Mouse (Mus musculus): Measurements from ENCODE around the gene Zswim9.
"Not testable (repeated sequence)": the region's sequence is repeated elsewhere in the genome, so short reads cannot be mapped to it uniquely, and the experiment has no call there.

The Zswim9 gene

DNA sequence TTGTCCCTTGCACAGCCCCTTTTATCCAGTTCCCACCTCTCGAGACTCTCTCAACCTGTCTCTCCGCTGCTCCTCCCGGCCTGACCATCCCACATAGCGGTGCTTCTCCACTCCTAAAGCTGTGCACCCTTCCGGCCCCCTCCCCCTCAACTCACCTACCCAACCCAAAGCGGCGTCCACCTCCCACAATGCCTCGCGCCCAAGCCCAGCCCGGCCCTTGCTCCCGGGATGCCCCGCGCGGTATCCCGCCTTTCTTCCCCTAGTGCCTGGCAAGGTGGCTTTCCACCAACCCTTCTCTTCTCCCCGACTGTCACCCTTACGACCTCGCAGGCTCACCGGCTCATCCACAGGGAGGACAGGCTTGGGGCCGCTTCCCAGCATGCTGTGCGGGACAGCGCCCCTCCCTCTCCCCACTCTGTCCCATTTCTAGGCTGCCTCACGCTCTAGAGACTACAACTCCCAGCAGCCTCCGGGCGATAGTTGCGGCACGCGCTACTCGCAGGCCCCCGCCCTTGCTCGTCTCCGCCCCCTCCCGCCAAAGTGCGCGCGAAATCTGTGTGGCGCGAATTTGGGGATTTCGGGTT, at the start of gene Zswim9:
Zswim9 (minus strand) TSS at position 414 of the 584 bp plus-strand sequence.
- peak; percentile 93 to 95 for DNase-seq (ENCODE audit: low spot score in 2 of 2)

DNA sequence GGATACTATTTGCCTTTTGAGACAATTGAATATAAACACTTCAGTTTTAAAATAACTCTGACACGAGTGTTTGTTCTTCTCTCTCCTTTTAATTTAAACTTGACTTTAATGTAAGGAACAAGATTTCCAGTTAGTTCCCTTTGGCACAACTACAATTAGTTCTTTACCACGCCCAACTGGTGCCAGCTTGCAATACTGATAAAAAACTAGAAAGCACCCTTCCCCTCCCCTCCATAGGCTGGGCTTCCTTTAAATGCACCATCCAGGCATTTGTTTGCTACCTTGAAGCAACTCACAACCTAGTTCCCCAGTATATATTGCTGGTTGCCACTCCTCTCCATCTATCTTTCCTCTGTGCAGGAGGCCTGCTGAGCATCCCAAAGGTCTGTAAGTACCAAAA, 45.8 kb upstream of the Zswim9 start, which contains the start of gene Pla2g4c:
Pla2g4c (plus strand) TSS at position 340 of the 400 bp plus-strand sequence.
- DNase-seq (ENCODE audit: low spot score in 2 of 2) = no peak

DNA sequence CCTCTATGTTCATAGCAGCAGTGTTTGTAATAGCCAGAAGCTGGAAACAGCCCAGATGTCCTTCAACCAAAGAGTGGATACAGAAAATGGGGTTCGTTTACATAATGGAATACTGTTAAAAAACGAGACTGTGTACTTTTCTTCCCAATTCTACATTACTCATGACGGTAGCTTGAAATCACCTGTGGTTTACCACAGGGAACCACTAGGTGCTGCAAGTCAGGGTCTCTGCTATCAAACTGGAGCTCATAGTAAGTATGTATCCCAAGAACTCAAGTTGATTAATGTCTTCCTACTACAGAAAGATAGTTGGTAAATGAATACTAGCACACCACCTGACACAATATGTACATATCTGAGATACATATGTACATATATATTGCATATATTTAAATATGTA, 42.9 kb upstream of the Zswim9 start:
- DNase-seq (ENCODE audit: low spot score in 2 of 2) = no peak

- DNase-seq (ENCODE audit: low spot score in 2 of 2) = no peak
Measured at GRCm38 (mm10) chr7:13314095-13314597, 35.6 kb upstream of the Zswim9 start.

- no peak for DNase-seq (ENCODE audit: low spot score in 2 of 2)
Measured at GRCm38 (mm10) chr7:13311401-13311800, 32.9 kb upstream of the Zswim9 start.

- no peak for DNase-seq (ENCODE audit: low spot score in 2 of 2)
Measured at GRCm38 (mm10) chr7:13310493-13311199, 32.1 kb upstream of the Zswim9 start.

DNA sequence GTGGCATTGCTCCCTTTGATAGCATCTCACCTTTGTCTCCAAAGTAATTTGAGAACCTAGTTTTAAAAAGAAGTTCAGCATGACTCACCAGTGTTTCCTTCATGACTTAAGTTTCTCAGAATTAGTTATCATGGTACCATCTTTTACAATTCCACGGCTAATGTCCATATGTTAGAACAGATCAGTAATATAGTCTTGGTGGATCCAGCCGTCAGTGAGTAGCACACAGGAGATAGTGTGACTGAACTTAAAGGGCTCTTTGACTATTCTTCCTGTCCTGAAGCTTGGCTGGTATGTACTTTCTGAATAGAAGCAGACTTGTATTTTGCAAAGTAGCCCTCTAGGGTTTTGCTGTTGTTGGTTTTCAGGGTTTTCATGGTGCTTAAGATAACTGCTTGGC, 30.9 kb upstream of the Zswim9 start:
- no peak for DNase-seq (ENCODE audit: low spot score in 2 of 2)

- DNase-seq (ENCODE audit: low spot score in 2 of 2) = no peak
Measured at GRCm38 (mm10) chr7:13303372-13303771, 24.9 kb upstream of the Zswim9 start.

DNA sequence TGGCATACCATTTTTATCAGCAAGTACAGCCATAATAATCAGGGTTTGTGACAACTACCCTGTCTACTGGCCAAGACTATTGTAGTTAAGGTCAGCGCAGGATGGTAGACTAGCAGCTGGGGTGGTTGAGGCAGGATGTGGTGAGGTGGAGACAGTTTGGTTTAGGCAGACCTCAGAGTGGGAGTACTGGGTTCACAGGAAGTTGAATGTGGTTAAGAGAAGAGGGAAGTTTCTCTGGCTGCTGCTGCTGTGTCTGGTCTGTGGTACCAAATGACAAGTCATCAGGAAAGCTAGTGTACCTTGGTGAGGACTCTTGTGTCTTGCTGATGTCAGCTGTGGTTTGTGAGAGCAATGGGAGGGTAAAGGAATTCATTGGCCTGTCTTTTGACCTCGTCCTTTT, 24.3 kb upstream of the Zswim9 start:
- DNase-seq (ENCODE audit: low spot score in 2 of 2) = no peak

DNA sequence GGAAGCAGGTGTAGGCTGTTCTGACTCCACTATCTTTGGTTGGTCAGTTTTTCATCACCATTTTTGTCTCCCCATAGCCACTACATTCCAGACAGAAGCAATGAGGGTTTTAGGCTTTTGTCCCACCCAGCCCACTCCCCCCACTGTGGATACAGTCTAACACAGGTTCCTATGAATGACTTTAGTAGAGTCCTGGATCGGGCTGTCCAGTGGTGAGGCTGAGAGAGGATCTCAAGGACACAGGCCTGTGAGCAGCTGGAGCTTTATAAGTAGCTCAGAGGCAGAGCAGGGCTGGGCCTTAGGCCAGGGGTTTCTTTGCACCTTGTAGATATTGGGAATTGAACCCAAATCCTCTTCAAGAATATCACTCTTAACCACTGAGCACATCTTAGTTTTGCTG, 23.1 kb upstream of the Zswim9 start:
- no peak for DNase-seq (ENCODE audit: low spot score in 2 of 2)

DNA sequence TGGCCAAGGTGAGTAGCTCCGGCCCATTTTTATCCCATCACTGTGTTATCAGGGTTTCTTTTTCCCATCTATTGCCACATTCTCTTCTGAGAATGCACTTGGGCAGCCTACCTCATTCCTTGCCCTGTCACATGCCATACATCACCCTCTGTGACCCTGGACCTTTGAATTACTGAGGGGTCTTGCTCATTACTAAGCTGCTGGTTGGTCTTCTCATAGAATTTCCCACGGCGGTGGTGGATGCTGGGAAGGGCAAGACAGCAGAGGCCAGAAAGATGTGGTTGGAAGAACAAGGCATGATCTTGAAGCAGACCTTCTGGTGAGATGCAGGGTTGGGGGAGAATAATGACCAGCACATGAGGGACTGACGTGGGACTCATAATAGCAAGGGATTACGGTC, 20.3 kb upstream of the Zswim9 start:
- DNase-seq (ENCODE audit: low spot score in 2 of 2) = no peak

GRCm38 (mm10) chr7:13297636-13298035, 19.1 kb upstream of the Zswim9 start:
- DNase-seq (ENCODE audit: low spot score in 2 of 2) = no peak

- DNase-seq (ENCODE audit: low spot score in 2 of 2) = no peak
Measured at GRCm38 (mm10) chr7:13295256-13295655, 16.7 kb upstream of the Zswim9 start.

- DNase-seq (ENCODE audit: low spot score in 2 of 2) = no peak
Measured at GRCm38 (mm10) chr7:13293878-13294855, 15.6 kb upstream of the Zswim9 start.

- DNase-seq (ENCODE audit: low spot score in 2 of 2) = no peak
Measured at GRCm38 (mm10) chr7:13291370-13291769, 12.8 kb upstream of the Zswim9 start.

DNA sequence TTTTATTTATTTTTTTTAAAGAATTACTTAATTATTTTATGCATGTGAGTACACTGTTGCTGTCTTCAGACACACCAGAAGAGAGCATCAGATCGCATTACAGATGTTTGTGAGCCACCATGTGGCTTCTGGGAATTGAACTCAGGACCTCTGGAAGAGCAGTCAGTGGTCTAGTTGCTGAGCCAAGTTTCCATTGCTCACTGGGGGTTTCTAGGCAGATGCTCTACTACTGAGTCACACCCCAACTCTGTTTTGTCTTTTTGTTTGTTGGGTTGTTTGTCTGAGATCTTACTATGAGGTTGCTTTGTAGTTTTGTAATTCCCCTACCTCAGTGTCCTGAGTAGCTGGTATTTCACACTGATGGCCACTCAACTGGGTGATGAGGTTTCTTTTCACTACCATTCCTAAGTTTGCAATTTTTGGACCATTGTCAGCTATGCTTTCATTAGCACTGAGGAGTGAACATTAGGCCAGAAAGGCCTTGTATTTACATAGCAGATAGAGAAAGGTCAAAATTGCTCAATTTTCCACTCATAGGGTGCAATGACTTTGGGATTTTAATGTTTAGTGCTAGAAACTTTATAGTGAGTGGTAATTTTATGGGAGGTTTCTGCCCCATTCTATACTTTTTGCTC, 11.6 kb upstream of the Zswim9 start:
- DNase-seq (ENCODE audit: low spot score in 2 of 2) = no peak

DNA sequence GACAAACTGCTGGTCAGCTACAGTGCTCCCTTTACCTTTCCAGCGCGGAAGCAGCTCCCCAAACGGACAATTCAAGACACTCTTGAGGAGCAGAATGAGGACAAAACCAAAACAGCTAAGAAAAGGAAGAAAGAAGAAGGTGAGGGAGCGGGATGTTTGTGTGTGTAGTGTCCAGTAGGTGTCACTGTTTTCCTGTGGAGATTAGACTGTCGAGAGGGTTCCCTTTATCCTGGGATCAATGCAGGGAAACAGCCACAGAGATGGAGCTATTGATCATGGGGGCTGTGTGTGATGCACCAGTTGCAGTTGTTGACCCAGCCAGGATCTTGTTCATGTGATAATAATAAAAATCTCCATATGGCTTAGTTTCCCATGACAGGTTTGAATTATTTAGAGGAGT, 10.1 kb upstream of the Zswim9 start:
- peak; percentile 17 to 32 for DNase-seq (ENCODE audit: low spot score in 2 of 2)

GRCm38 (mm10) chr7:13278957-13279356, 436 bp upstream of the Zswim9 start:
- DNase-seq (ENCODE audit: low spot score in 2 of 2) = not testable (repeated sequence)

DNA sequence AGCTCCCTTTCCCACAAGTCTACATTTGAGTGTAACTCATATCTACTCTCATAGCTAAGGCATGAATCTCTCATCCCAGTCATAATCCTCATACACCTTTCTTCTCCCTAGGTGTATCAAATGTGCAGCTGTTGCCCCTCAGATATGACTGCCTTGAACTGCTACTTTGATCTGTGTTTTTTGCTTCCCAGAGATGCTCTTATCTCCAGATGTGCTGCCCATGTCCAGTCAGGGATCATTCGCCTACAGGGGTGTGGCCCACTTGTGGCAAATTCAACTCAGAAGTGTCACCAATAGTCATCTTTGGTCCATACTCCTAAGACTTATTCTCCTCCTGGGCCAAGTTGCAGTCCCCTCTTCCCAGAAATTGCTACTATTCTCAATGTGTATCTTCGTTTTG, 688 bp downstream of the Zswim9 start:
- DNase-seq (ENCODE audit: low spot score in 2 of 2) = no peak

DNA sequence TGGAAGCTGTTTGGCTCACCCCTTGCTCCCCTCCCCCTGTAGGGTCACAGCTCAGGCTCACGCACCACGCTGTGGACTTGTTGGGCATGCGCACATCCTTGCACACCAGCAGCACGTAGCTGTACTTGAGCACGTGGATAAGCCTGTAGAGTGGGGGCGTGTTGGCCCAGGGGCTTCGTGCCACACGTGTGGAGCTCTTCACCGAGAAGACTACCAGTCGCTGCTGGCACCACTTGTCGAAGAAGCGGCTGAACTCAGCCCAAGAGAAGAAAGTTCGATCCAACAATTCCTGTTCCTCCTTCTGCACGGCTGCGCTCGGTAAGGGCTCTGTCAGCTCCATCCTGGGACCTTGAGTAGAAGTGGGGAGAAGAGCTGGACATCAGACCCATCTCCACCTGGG, 1.4 kb downstream of the Zswim9 start, which contains the start of gene Lig1:
Lig1 (plus strand) TSS at position 203 of the 400 bp plus-strand sequence.
- no peak for DNase-seq (ENCODE audit: low spot score in 2 of 2)

GRCm38 (mm10) chr7:13271704-13272103, 6.8 kb downstream of the Zswim9 start:
- no peak for DNase-seq (ENCODE audit: low spot score in 2 of 2)

- no peak for DNase-seq (ENCODE audit: low spot score in 2 of 2)
Measured at GRCm38 (mm10) chr7:13269394-13269793, 9.1 kb downstream of the Zswim9 start.
